In the genomic region with DNA sequence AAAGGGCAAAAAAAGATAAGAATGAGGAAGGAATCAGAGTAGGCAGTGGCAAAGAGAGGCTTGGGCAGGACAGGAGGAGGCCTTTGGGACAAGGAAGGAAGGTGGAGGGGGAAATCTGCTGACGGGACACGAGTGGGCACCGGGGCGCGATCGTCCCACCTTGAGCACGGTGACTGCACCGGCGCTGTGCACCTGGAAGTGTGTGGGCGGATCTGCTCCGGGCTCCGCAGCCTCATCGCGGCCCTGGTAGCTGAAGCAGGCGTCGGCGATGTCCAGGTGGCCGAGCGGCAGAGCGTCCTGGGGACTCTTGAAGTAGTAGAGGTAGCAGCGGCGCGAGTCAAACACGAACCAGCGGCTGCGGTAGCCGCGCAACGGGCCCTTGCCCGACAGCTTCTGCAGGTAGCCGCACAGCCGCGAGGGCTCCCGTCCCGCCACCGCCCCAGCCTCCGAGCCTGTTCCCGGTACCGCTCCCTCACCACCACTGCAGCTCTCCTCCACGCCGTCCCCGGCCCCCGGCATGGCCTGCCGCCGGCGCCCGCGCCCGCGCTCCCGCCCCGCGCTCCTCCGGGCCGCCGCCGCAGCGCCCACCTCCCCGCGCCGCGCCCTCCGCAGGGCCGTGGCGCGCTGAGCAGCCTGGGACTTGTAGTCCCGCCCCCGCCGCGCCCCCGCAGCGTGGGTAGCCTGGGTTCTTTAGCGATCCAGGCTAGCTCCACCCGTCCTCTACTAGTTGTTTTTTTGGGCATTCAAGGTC, we compare ENCODE assay signal across 8 mouse cellular contexts. TPM values are rescaled to one million over a fixed set of nuclear protein-coding genes. Genes with fewer than 3 reads are reported as not detected.
DNase-seq lines count a peak whose midpoint lies in the region; ATAC-seq and TF ChIP-seq lines count a peak whose summit lies in the region.

Gene Tbc1d2b, minus strand, starts transcription at position 612 of the 751 bp plus-strand sequence.

- H3K9ac ChIP-seq in ES-E14 (ENCODE audit: insufficient read depth, low read depth, low read length, poor library complexity, severe bottlenecking): peak within 1 kb of the TSS; percentile 70
- peak within 1 kb of the TSS; percentile 88 for H3K9ac ChIP-seq in lung, embryonic 16.5 days (ENCODE audit: low read length)

- no peak within 1 kb of the TSS for H3K27ac ChIP-seq in ES-E14 (ENCODE audit: insufficient read depth, low read depth, low read length, poor library complexity, severe bottlenecking)
- H3K27ac ChIP-seq in lung, embryonic 16.5 days (ENCODE audit: low read length): peak within 1 kb of the TSS; percentile 82

- H3K36me3 ChIP-seq in ES-E14 (ENCODE audit: control insufficient read depth, insufficient read depth, low read length, poor library complexity, severe bottlenecking): no peaks in the 10 kb centered on the region
- 0 out of 2 replicates have a peak, but pooled peaks cover 2% of the 10 kb centered on the region for H3K36me3 ChIP-seq in lung, embryonic 16.5 days (ENCODE audit: control insufficient read depth, insufficient read depth, low read length)

- peaks cover 0 to 9% of the 10 kb centered on the region in 2 experiments; a peak in 2 of 4 replicates for H3K4me1 ChIP-seq in ES-E14 (ENCODE audit: control insufficient read depth in 2 of 2, insufficient read depth in 2 of 2, low read length in 2 of 2, poor library complexity in 1 of 2)
- peaks cover 15% of the 10 kb centered on the region for H3K4me1 ChIP-seq in lung, embryonic 16.5 days (replicated peaks; ENCODE audit: control insufficient read depth, insufficient read depth, low read length)

- in situ Hi-C loops in ES-E14 (cut with MboI; ENCODE audit: low sequenced_read_pairs in 2 of 2, unreplicated experiment in 2 of 2): no loop called here

- peak within 1 kb of the TSS; percentile 89 to 92 for H3K4me3 ChIP-seq in ES-E14 (ENCODE audit: insufficient read depth in 1 of 2, low read depth in 1 of 2, low read length in 2 of 2, poor library complexity in 1 of 2, severe bottlenecking in 1 of 2)
- peak within 1 kb of the TSS; percentile 82 for H3K4me3 ChIP-seq in lung, embryonic 16.5 days (ENCODE audit: low read length)

- DNase-seq in ES-E14 (ENCODE audit: low read depth, low spot score): peak; percentile 53
- peak; percentile 78 for DNase-seq in cerebellum, adult 8-10 months
- peak; percentile 29 for DNase-seq in forelimb bud, embryonic 11.5 days (ENCODE audit: low read depth, low spot score)
- peak; percentile 67 for DNase-seq in heart, postnatal 4 days
- DNase-seq in layer of hippocampus, adult 9-11 months: peak; percentile 67
- DNase-seq in ovary, postnatal 10 days (ENCODE audit: low spot score): peak; percentile 42
- DNase-seq in thymus, postnatal 10 days (ENCODE audit: low spot score in 2 of 2): peak; percentile 68 to 69

- ATAC-seq in lung, embryonic 16.5 days (ENCODE audit: low read depth): peak; percentile 80

- H3K27me3 ChIP-seq in lung, embryonic 16.5 days (ENCODE audit: control insufficient read depth, insufficient read depth, low read depth, low read length): no peaks in the 10 kb centered on the region

- H3K4me2 ChIP-seq in lung, embryonic 16.5 days (ENCODE audit: low read depth, low read length): peak within 1 kb of the TSS; percentile 80

- under 1% methylated on average over 58 of the region's 74 CpGs for WGBS in lung, embryonic 16.5 days

- H3K9me3 ChIP-seq in ES-E14 (ENCODE audit: control insufficient read depth, insufficient read depth, low read depth, low read length): no peaks in the 10 kb centered on the region
- no peaks in the 10 kb centered on the region for H3K9me3 ChIP-seq in lung, embryonic 16.5 days (ENCODE audit: control insufficient read depth, low read length)

TF ChIP-seq in ES-E14, 5 proteins besides CTCF, POLR2A, EP300 and RAD21:
- TF ChIP-seq ZC3H11A (IDR thresholded peaks at IDR 0.05; ENCODE audit: borderline replicate concordance, low read depth, low read length) (no peak), HCFC1 (IDR thresholded peaks at IDR 0.05; ENCODE audit: borderline replicate concordance, insufficient read depth, low read length) (peak; percentile 85)

RNA-seq across cellular contexts. Expression of gene Tbc1d2b, which starts in this region (rescaled TPM):
- total RNA-seq in ES-E14 (2012; rRNA removed): 6.8 and 10.2 TPM in 2 replicates
- 10 to 100 TPM; 14.4 to 18.1 TPM for total RNA-seq in heart, postnatal 4 days (2021)
- 19.3 and 20.9 TPM in 2 replicates for polyA plus RNA-seq in lung, embryonic 16.5 days (2015; fragmentation: Nextera tagmentation; extraction: Ambion mirVana)
